Mouse (Mus musculus): ENCODE data around the gene Vstm2a. TPM values are rescaled to one million over a fixed set of nuclear protein-coding genes. Genes with fewer than 3 reads are reported as not detected.

The Vstm2a gene
- polyA plus RNA-seq (2016; fragmentation: Nextera tagmentation; extraction: Ambion mirVana): 0.14 and 0.79 TPM in 2 replicates

GRCm38 (mm10) chr11:16257473-16257921, at the start of gene Vstm2a:
Gene Vstm2a (plus strand): TSS chr11:16257724.
- Histone ChIP-seq H3K4me1 (peaks cover 24% of the 10 kb centered on the region), H3K9me3 (no peaks in the 10 kb centered on the region), H3K27me3 (ENCODE audit: poor library complexity, severe bottlenecking) (peaks cover 52% of the 10 kb centered on the region), H3K4me3 (peak within 1 kb of the TSS; percentile 68), H3K27ac (peak within 1 kb of the TSS; percentile 68), H3K36me3 (replicated peaks) (no peaks in the 10 kb centered on the region)
- DNase-seq (ENCODE audit: extremely low spot score, low spot score): peak; percentile 60
- WGBS: under 1% methylated on average over 44 of the region's 44 CpGs

GRCm38 (mm10) chr11:16257011-16257410, 513 bp upstream of the Vstm2a start:
- Histone ChIP-seq H3K9me3 (no peaks in the 10 kb centered on the region), H3K27ac (peak overlapping the region; percentile 68), H3K4me3 (peak overlapping the region; percentile 68), H3K4me1 (peaks cover 24% of the 10 kb centered on the region), H3K27me3 (ENCODE audit: poor library complexity, severe bottlenecking) (peaks cover 52% of the 10 kb centered on the region), H3K36me3 (replicated peaks) (no peaks in the 10 kb centered on the region)
- WGBS: 30% methylated on average over 7 of the region's 7 CpGs
- no peak for DNase-seq (ENCODE audit: extremely low spot score, low spot score)

GRCm38 (mm10) chr11:16258300-16258699, 776 bp downstream of the Vstm2a start:
- 38% methylated on average over 1 of the region's 1 CpGs for WGBS
- DNase-seq (ENCODE audit: extremely low spot score, low spot score): no peak

GRCm38 (mm10) chr11:16259876-16260275, 2.4 kb downstream of the Vstm2a start:
- WGBS: 18% methylated on average over 9 of the region's 9 CpGs
- H3K27me3 ChIP-seq (ENCODE audit: poor library complexity, severe bottlenecking): peaks cover 52% of the 10 kb centered on the region
- H3K36me3 ChIP-seq (replicated peaks): no peaks in the 10 kb centered on the region
- H3K4me1 ChIP-seq: peaks cover 24% of the 10 kb centered on the region
- DNase-seq (ENCODE audit: extremely low spot score, low spot score): no peak
- no peaks in the 10 kb centered on the region for H3K9me3 ChIP-seq
- no peak overlapping the region for H3K27ac ChIP-seq
- no peak overlapping the region for H3K4me3 ChIP-seq

More at GRCm38 (mm10) chr11:16258300-16258699, 776 bp downstream of the Vstm2a start:
- Histone ChIP-seq H3K27ac (no peak overlapping the region), H3K36me3 (replicated peaks) (no peaks in the 10 kb centered on the region), H3K4me3 (peak overlapping the region; percentile 68), H3K9me3 (no peaks in the 10 kb centered on the region), H3K27me3 (ENCODE audit: poor library complexity, severe bottlenecking) (peaks cover 52% of the 10 kb centered on the region), H3K4me1 (peaks cover 24% of the 10 kb centered on the region)

GRCm38 (mm10) chr11:16260764-16261578, 3.4 kb downstream of the Vstm2a start:
- no peaks in the 10 kb centered on the region for H3K36me3 ChIP-seq (replicated peaks)
- DNase-seq (ENCODE audit: extremely low spot score, low spot score): peak; percentile 67
- peaks cover 24% of the 10 kb centered on the region for H3K4me1 ChIP-seq
- H3K9me3 ChIP-seq: no peaks in the 10 kb centered on the region
- H3K27ac ChIP-seq: peak overlapping the region; percentile 53
- peaks cover 47% of the 10 kb centered on the region for H3K27me3 ChIP-seq (ENCODE audit: poor library complexity, severe bottlenecking)
- WGBS: under 1% methylated on average over 40 of the region's 40 CpGs
- peak overlapping the region; percentile 60 for H3K4me3 ChIP-seq

- WGBS: 94% methylated on average over 1 of the region's 1 CpGs
- no peaks in the 10 kb centered on the region for H3K36me3 ChIP-seq (replicated peaks)
- no peak overlapping the region for H3K4me3 ChIP-seq
- DNase-seq (ENCODE audit: extremely low spot score, low spot score): no peak
- no peaks in the 10 kb centered on the region for H3K27me3 ChIP-seq (ENCODE audit: poor library complexity, severe bottlenecking)
- no peak overlapping the region for H3K27ac ChIP-seq
- no peaks in the 10 kb centered on the region for H3K4me1 ChIP-seq
- H3K9me3 ChIP-seq: no peaks in the 10 kb centered on the region
These were observed 10.9 kb downstream of the Vstm2a start for GRCm38 (mm10) chr11:16268396-16268795.

GRCm38 (mm10) chr11:16290381-16290780, 32.9 kb downstream of the Vstm2a start:
- no peak for DNase-seq (ENCODE audit: extremely low spot score, low spot score)
- H3K27ac ChIP-seq: no peak overlapping the region
- H3K9me3 ChIP-seq: no peaks in the 10 kb centered on the region
- H3K4me3 ChIP-seq: no peak overlapping the region
- H3K4me1 ChIP-seq: no peaks in the 10 kb centered on the region
- 93% methylated on average over 1 of the region's 1 CpGs for WGBS
- H3K36me3 ChIP-seq (replicated peaks): no peaks in the 10 kb centered on the region
- H3K27me3 ChIP-seq (ENCODE audit: poor library complexity, severe bottlenecking): no peaks in the 10 kb centered on the region

GRCm38 (mm10) chr11:16292960-16293359, 35.4 kb downstream of the Vstm2a start:
- no peaks in the 10 kb centered on the region for H3K4me1 ChIP-seq
- no peaks in the 10 kb centered on the region for H3K36me3 ChIP-seq (replicated peaks)
- 91% methylated on average over 4 of the region's 4 CpGs for WGBS
- H3K9me3 ChIP-seq: no peaks in the 10 kb centered on the region
- no peak for DNase-seq (ENCODE audit: extremely low spot score, low spot score)
- no peak overlapping the region for H3K4me3 ChIP-seq
- no peak overlapping the region for H3K27ac ChIP-seq
- H3K27me3 ChIP-seq (ENCODE audit: poor library complexity, severe bottlenecking): no peaks in the 10 kb centered on the region

- Histone ChIP-seq H3K4me1 (peaks cover 11% of the 10 kb centered on the region), H3K9me3 (no peaks in the 10 kb centered on the region), H3K27ac (no peak overlapping the region), H3K36me3 (replicated peaks) (no peaks in the 10 kb centered on the region), H3K4me3 (no peak overlapping the region), H3K27me3 (ENCODE audit: poor library complexity, severe bottlenecking) (no peaks in the 10 kb centered on the region)
- 100% methylated on average over 1 of the region's 1 CpGs for WGBS
- DNase-seq (ENCODE audit: extremely low spot score, low spot score): no peak
These were observed 39.0 kb downstream of the Vstm2a start for GRCm38 (mm10) chr11:16296521-16296920.

GRCm38 (mm10) chr11:16299492-16299891, 42.0 kb downstream of the Vstm2a start:
- Histone ChIP-seq H3K27me3 (ENCODE audit: poor library complexity, severe bottlenecking) (no peaks in the 10 kb centered on the region), H3K27ac (no peak overlapping the region), H3K36me3 (replicated peaks) (no peaks in the 10 kb centered on the region), H3K4me1 (peaks cover 11% of the 10 kb centered on the region), H3K9me3 (no peaks in the 10 kb centered on the region), H3K4me3 (no peak overlapping the region)
- 80% methylated on average over 1 of the region's 1 CpGs for WGBS
- DNase-seq (ENCODE audit: extremely low spot score, low spot score): no peak

GRCm38 (mm10) chr11:16299960-16300359, 42.4 kb downstream of the Vstm2a start:
- peaks cover 11% of the 10 kb centered on the region for H3K4me1 ChIP-seq
- WGBS: 77% methylated on average over 1 of the region's 1 CpGs
- no peaks in the 10 kb centered on the region for H3K27me3 ChIP-seq (ENCODE audit: poor library complexity, severe bottlenecking)
- H3K9me3 ChIP-seq: no peaks in the 10 kb centered on the region
- H3K36me3 ChIP-seq (replicated peaks): no peaks in the 10 kb centered on the region
- no peak overlapping the region for H3K4me3 ChIP-seq
- DNase-seq (ENCODE audit: extremely low spot score, low spot score): no peak
- H3K27ac ChIP-seq: no peak overlapping the region

- Histone ChIP-seq H3K36me3 (replicated peaks) (no peaks in the 10 kb centered on the region), H3K9me3 (no peaks in the 10 kb centered on the region), H3K27ac (no peak overlapping the region), H3K27me3 (ENCODE audit: poor library complexity, severe bottlenecking) (no peaks in the 10 kb centered on the region), H3K4me3 (no peak overlapping the region), H3K4me1 (peaks cover 11% of the 10 kb centered on the region)
- DNase-seq (ENCODE audit: extremely low spot score, low spot score): no peak
- WGBS: 88% methylated on average over 2 of the region's 2 CpGs
These were observed 43.2 kb downstream of the Vstm2a start for GRCm38 (mm10) chr11:16300709-16301108.

GRCm38 (mm10) chr11:16315097-16315496, 57.6 kb downstream of the Vstm2a start:
- Histone ChIP-seq H3K4me3 (no peak overlapping the region), H3K9me3 (no peaks in the 10 kb centered on the region), H3K27ac (no peak overlapping the region), H3K27me3 (ENCODE audit: poor library complexity, severe bottlenecking) (no peaks in the 10 kb centered on the region), H3K4me1 (no peaks in the 10 kb centered on the region), H3K36me3 (replicated peaks) (no peaks in the 10 kb centered on the region)
- DNase-seq (ENCODE audit: extremely low spot score, low spot score): no peak
- 86% methylated on average over 2 of the region's 2 CpGs for WGBS

Data from forebrain, embryonic 10.5 days (tissue).